Mouse (Mus musculus) intestine, embryonic 14.5 days (tissue): Measurements from ENCODE around the gene Zfp410. TPM values are rescaled to one million over a fixed set of nuclear protein-coding genes. Genes with fewer than 3 reads are reported as not detected.

Source experiments
- ATAC-seq: fragments of 200-750 bp; cut with Nextera tagmentation; replicated peaks from 2 replicates; pipeline ENCODE4 v1.8.0; 2017; ENCODE audit warnings: low read depth, moderate number of reproducible peaks, moderate TSS enrichment, moderate library complexity; ENCODE audit not compliant: low FRiP score, low TSS enrichment
- DNase-seq: peaks from one replicate; pipeline ENCODE4 v3.0.0-alpha.2; 2018; ENCODE audit warnings: low spot score
- H3K27ac ChIP-seq: fragments of 300-500 bp; sonication (generic); 2 replicates; pipeline ENCODE4 v1.5.1; 2014; ENCODE audit warnings: low read depth, mild to moderate bottlenecking, control low read depth
- H3K27me3 ChIP-seq: fragments of 300-500 bp; sonication (generic); replicated peaks from 2 replicates; pipeline ENCODE4 v1.6.1; 2014; ENCODE audit warnings: low read length, control low read depth; ENCODE audit not compliant: control insufficient read depth, insufficient read depth
- H3K36me3 ChIP-seq: fragments of 300-500 bp; sonication (generic); 2 replicates; pipeline ENCODE4 v1.6.1; 2014; ENCODE audit warnings: low read length, control low read depth; ENCODE audit not compliant: control insufficient read depth, insufficient read depth
- H3K4me1 ChIP-seq: fragments of 300-500 bp; sonication (generic); replicated peaks from 2 replicates; pipeline ENCODE4 v1.6.1; 2014; ENCODE audit warnings: low read length, control low read depth, mixed read lengths; ENCODE audit not compliant: control insufficient read depth, insufficient read depth
- H3K4me2 ChIP-seq: fragments of 300-500 bp; sonication (generic); 2 replicates; pipeline ENCODE4 v1.6.1; 2014; ENCODE audit warnings: low read length
- H3K4me3 ChIP-seq: fragments of 300-500 bp; sonication (generic); 2 replicates; pipeline ENCODE4 v1.5.1; 2014; ENCODE audit warnings: low read depth, low read length, control low read depth, mixed read lengths
- H3K9ac ChIP-seq: fragments of 300-500 bp; sonication (generic); 2 replicates; pipeline ENCODE4 v1.6.1; 2014; ENCODE audit warnings: mild to moderate bottlenecking, low read length
- H3K9me3 ChIP-seq: fragments of 300-500 bp; sonication (generic); 2 replicates; pipeline ENCODE4 v1.6.1; 2016; ENCODE audit warnings: low read length, control low read depth; ENCODE audit not compliant: control insufficient read depth
- WGBS: fragments of 180-500 bp; shearing (Covaris S2); extraction: QIAGEN DNeasy Blood & Tissue Kit; methylation state at CpG from one replicate; pipeline ENCODE4 v1.1.7; 2014; 5-methylcytosine and 5-hydroxymethylcytosine counted together
- polyA plus RNA-seq: library from polyadenylated mRNA; unstranded; fragments of >200 nt; fragmentation: Nextera tagmentation; extraction: Ambion mirVana; gene quantifications from 2 replicates; pipeline ENCODE4 v1.2.1, GENCODE M21; 2014

The Zfp410 gene
- 66.0 and 79.7 TPM in 2 replicates for polyA plus RNA-seq

DNA sequence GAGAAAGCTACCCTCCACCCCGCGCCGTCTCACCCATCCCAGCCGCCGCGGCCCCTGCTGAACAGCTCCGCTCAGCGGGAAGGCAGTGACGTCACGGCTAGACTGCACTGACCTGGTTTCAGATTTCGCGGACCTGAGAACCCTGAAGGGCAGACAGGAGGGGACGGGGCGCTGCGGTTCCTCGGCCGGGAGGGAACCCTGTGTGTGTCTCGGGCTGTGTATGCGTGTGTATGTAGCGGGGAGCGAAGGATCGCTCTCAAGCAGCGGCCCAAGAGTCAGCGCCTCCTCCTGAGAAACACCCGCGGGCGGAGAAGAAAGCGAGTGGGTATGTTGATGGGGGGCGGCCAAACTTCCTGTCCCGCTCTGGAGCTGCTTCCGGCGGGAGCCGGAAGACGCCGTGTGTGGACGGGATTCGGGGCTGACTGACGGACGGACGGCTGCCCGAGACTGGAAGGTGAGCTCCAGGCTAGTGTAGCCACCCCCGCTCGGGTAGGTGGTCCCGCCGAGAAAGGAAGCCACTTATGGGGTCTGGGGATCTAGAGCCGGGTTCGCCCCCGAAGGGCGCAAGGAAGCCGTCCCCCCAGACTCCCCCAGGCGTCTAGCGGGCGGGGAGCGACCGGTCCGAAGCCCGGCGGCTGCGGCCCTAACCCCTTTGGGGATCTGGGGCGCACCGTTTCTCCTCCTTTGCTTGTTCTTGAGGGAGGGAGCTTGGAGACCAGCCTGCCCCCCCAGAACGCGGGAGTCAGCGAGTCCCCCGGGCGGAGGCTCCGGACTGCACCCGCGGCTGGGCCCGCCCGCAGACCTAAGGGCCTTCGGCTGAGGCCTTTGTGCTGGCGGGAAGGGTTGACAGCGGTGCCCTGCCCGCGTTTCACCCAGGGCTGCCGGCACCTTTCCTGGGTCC, at the start of gene Zfp410:
Gene Zfp410, plus strand, starts transcription at position 132 of the 901 bp plus-strand sequence.
- Histone ChIP-seq H3K27ac (peak within 1 kb of the TSS; percentile 96), H3K27me3 (no peaks in the 10 kb centered on the region), H3K4me3 (peak within 1 kb of the TSS; percentile 78), H3K36me3 (0 out of 2 replicates have a peak, but pooled peaks cover 4% of the 10 kb centered on the region), H3K4me1 (peaks cover 17% of the 10 kb centered on the region), H3K4me2 (peak within 1 kb of the TSS; percentile 84), H3K9ac (peak within 1 kb of the TSS; percentile 88), H3K9me3 (no peaks in the 10 kb centered on the region)
- ATAC-seq (peak; percentile 99), DNase-seq (peak; percentile 97)
- WGBS, result under 1% methylated on average over 77 of the region's 77 CpGs

- Histone ChIP-seq H3K4me1 (no peaks in the 10 kb centered on the region), H3K36me3 (no peaks in the 10 kb centered on the region), H3K9me3 (no peaks in the 10 kb centered on the region), H3K4me2 (no peak overlapping the region), H3K27ac (no peak overlapping the region), H3K9ac (no peak overlapping the region), H3K27me3 (no peaks in the 10 kb centered on the region), H3K4me3 (no peak overlapping the region)
- DNase-seq (no peak), ATAC-seq (no peak)
- 64% methylated on average over 2 of the region's 2 CpGs for WGBS
These were observed 49.4 kb upstream of the Zfp410 start for GRCm38 (mm10) chr12:84267264-84267663.

DNA sequence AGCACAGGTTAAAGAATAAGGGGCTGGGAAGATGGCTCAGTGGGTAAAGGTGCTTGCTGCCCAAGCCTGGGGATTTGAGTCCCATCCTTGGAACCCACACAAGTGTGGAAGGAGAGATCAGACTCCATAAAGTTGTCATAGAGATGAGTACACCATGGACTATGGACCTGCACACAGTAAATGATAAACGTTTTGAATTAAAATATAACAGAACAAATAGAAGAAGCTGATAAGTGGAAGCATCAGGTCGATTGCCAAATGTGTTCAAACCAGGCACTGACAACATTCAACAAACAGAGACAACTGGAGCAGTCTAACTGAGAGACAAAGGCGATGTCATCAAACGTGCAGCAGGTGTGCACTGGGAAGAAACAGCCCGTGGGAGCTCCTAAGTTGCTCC, 43.3 kb upstream of the Zfp410 start:
- ATAC-seq, result no peak
- no peak overlapping the region for H3K4me3 ChIP-seq
- no peak for DNase-seq
- H3K9me3 ChIP-seq, result no peaks in the 10 kb centered on the region
- no peak overlapping the region for H3K4me2 ChIP-seq
- H3K9ac ChIP-seq, result no peak overlapping the region
- H3K27ac ChIP-seq, result no peak overlapping the region
- no peaks in the 10 kb centered on the region for H3K27me3 ChIP-seq
- no peaks in the 10 kb centered on the region for H3K36me3 ChIP-seq
- 66% methylated on average over 5 of the region's 5 CpGs for WGBS
- no peaks in the 10 kb centered on the region for H3K4me1 ChIP-seq

DNA sequence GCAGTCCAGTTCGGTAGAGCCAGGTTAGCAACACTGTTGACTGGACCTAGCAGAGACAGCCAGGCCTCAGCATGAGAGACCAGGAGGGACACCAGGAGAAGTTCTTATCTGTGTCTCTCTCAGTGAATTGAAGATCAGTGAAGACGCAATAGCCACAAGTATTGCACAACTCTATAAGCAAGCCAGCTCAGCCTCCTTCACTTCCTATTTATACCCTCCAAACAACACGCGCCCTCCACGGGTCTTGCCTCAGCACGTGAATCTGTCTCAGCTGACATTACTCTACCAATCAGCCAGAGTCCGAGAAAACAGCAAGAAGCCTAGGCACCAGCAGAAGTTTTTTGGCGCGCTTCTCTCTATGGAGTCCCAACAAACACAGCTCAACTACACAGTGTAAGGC, 41.4 kb upstream of the Zfp410 start:
- no peak for DNase-seq
- Histone ChIP-seq H3K27me3 (no peaks in the 10 kb centered on the region), H3K36me3 (no peaks in the 10 kb centered on the region), H3K4me3 (no peak overlapping the region), H3K9ac (no peak overlapping the region), H3K9me3 (no peaks in the 10 kb centered on the region), H3K4me2 (no peak overlapping the region), H3K4me1 (no peaks in the 10 kb centered on the region), H3K27ac (no peak overlapping the region)
- no peak for ATAC-seq
- WGBS, result 94% methylated on average over 9 of the region's 9 CpGs

DNA sequence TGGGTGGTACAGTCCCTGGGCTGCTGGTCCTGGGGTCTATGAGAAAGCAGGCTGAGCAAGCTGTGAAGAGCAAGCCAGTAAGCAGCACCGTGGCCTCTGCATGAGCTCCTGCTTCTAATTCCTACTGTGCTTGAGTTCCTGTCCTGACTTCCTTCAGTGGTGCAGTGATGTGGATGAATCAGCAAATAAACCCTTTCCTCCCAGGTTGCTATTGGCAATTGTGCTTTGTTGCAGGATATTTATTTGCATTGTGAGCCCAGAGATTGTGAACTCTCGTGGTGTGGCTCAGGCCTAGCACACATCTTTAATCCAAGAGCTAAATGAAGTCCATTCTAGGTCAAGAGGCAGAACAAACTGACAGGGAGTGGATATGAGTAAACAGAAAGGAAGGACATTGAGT, 40.4 kb upstream of the Zfp410 start:
- H3K9ac ChIP-seq, result no peak overlapping the region
- no peak overlapping the region for H3K4me2 ChIP-seq
- H3K9me3 ChIP-seq, result no peaks in the 10 kb centered on the region
- H3K36me3 ChIP-seq, result no peaks in the 10 kb centered on the region
- no peaks in the 10 kb centered on the region for H3K27me3 ChIP-seq
- no peak for DNase-seq
- H3K27ac ChIP-seq, result no peak overlapping the region
- H3K4me3 ChIP-seq, result no peak overlapping the region
- H3K4me1 ChIP-seq, result no peaks in the 10 kb centered on the region
- no peak for ATAC-seq
- WGBS, result 72% methylated on average over 2 of the region's 2 CpGs

DNA sequence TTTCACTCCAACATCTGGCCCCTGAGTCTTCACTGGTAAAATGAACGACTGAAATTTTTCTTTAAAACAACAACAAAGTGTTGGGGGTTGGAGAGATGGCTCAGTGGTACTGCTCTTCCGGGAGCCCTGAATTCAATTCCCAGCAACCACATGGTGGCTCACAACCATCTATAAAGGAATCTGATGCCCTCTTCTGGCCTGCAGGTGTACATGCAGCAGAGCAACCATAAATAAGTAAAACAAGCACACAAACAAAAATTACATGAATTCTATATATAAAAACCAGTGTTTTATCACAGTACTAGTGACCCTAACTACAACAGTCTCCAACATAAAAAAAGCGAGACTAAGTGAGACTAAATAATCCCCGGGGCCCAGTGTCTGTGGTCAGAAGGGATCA, 39.9 kb upstream of the Zfp410 start:
- ATAC-seq (no peak), DNase-seq (no peak)
- Histone ChIP-seq H3K27me3 (no peaks in the 10 kb centered on the region), H3K4me2 (no peak overlapping the region), H3K9me3 (no peaks in the 10 kb centered on the region), H3K9ac (no peak overlapping the region), H3K36me3 (no peaks in the 10 kb centered on the region), H3K27ac (no peak overlapping the region), H3K4me3 (no peak overlapping the region), H3K4me1 (no peaks in the 10 kb centered on the region)
- 80% methylated on average over 4 of the region's 4 CpGs for WGBS

DNA sequence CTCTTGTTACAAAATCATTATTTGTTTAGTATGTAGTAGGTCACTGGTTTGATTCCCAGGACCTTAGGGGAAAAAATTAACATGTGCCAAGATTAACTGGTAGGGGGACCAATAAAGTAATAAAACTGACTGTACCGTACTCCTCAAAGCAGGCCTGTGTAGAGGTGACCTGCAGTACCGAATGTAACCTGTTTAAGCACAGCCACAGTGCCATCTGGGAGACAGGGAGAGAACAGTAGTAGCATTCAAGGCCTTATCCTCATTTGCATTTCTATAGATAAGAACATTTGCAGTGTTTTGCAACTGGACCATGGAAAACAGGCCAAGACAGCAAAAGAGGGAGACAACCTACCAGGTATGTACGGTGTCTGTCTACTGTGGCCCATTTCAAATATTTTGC, 38.8 kb upstream of the Zfp410 start:
- no peaks in the 10 kb centered on the region for H3K4me1 ChIP-seq
- no peak for DNase-seq
- WGBS, result 62% methylated on average over 3 of the region's 3 CpGs
- no peak overlapping the region for H3K4me2 ChIP-seq
- ATAC-seq, result no peak
- H3K4me3 ChIP-seq, result no peak overlapping the region
- no peaks in the 10 kb centered on the region for H3K9me3 ChIP-seq
- no peak overlapping the region for H3K27ac ChIP-seq
- no peak overlapping the region for H3K9ac ChIP-seq
- no peaks in the 10 kb centered on the region for H3K27me3 ChIP-seq
- no peaks in the 10 kb centered on the region for H3K36me3 ChIP-seq

DNA sequence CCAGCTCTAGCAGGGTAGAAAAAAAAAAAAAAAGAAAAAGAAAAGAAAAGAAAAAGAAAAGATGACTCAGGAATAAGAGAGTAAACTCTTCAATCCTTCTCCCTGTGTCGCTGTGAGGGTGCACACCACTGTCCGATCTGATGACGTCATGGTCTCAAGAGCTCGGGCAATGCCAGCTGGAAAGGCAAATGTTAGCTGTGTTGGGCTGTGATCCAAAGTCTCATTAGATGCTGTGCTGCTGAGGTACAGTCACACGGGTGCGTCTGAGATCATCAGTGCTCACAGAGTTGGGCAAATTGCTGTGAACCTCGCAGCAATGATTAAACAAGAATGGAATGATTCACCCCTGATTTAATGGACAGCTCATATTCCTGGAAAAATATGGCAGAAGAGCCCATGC, 37.8 kb upstream of the Zfp410 start:
- no peak for DNase-seq
- ATAC-seq, result no peak
- H3K27ac ChIP-seq, result no peak overlapping the region
- H3K36me3 ChIP-seq, result no peaks in the 10 kb centered on the region
- no peak overlapping the region for H3K9ac ChIP-seq
- no peaks in the 10 kb centered on the region for H3K27me3 ChIP-seq
- WGBS, result 82% methylated on average over 7 of the region's 7 CpGs
- no peak overlapping the region for H3K4me2 ChIP-seq
- no peaks in the 10 kb centered on the region for H3K4me1 ChIP-seq
- H3K4me3 ChIP-seq, result no peak overlapping the region
- H3K9me3 ChIP-seq, result no peaks in the 10 kb centered on the region

- Histone ChIP-seq H3K9me3 (no peaks in the 10 kb centered on the region), H3K27ac (no peak overlapping the region), H3K9ac (no peak overlapping the region), H3K4me2 (peak overlapping the region; percentile 83), H3K4me3 (peak overlapping the region; percentile 63), H3K27me3 (no peaks in the 10 kb centered on the region), H3K36me3 (no peaks in the 10 kb centered on the region), H3K4me1 (0 out of 2 replicates have a peak, but pooled peaks cover 6% of the 10 kb centered on the region)
- WGBS, result 75% methylated on average over 14 of the region's 14 CpGs
- DNase-seq (no peak), ATAC-seq (no peak)
These were observed 32.3 kb upstream of the Zfp410 start for GRCm38 (mm10) chr12:84284391-84284790.
